Mouse (Mus musculus) lung, adult 2 months (tissue): ENCODE results near the gene Moxd1.

Experiments used
- CTCF ChIP-seq: fragments of 200-500 bp; IDR thresholded peaks from 2 replicates; pipeline ENCODE4 v1.5.1; 2011; ENCODE audit warnings: mild to moderate bottlenecking, low read length, control low read depth; ENCODE audit not compliant: insufficient read depth
- POLR2A ChIP-seq: fragments of 200-500 bp; IDR thresholded peaks from 2 replicates; pipeline ENCODE4 v1.6.1; 2011; ENCODE audit warnings: low read depth, mild to moderate bottlenecking, control low read depth, low read length, borderline replicate concordance; ENCODE audit errors: extremely low read depth

DNA sequence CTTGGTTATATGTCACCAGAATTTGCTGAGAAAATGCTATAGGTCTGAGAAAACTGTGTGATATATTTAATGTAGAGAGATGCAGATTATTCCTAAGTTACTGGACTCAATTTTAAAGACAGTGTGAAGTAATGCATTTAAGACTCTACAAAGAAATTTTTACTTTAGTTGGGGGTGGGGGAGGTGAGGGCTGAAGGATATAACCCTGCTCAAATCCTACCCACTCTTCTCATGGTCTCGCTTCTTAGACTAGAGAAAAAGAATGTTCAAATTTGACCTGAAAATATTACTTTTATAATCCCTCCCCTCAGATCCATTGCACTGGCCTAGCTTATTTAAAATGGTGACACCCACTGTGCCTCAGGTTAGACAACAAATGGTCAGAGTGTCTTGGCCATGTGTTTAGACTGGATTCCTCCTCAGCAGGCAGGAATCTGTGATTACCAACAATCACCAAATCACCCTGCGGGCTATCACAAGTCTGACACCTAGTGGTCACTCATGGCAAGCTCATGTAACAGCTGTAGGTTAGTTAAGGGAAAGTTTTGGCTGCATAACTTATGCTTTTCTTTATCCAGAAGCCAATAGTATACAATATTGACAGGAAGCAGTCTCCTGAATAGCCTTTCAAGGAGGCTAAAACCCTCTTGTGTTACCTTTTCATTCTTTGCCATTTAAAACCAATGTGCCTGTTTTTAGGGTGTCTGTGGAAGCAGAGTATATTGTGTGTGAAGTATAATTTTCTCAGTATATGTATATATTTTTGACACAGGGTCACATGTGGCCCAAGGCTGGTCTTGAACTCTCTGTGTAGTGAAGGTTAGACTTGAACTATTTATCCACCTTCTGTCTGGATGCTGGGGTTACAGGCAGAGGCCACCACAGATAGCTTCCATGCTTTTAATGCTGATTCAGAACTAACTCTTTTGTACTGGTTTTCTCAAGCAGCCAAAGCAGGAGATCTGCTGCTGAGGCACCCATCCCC is 75.2 kb downstream of the Moxd1 start:
- peak; percentile 54 for TF ChIP-seq CTCF
- TF ChIP-seq POLR2A: no peak
